Mouse (Mus musculus) midbrain, postnatal 0 days (tissue): ENCODE measurements around the gene Piezo1. TPM values are rescaled to one million over a fixed set of nuclear protein-coding genes. Genes with fewer than 3 reads are reported as not detected.
A peak's percentile ranks its signal among the peaks of the same experiment; 100 is the strongest.

Source experiments
- ATAC-seq: fragments of 200-750 bp; cut with Nextera tagmentation; 2 replicates; pipeline ENCODE4 v1.8.0; 2017; ENCODE audit warnings: moderate number of reproducible peaks, mild to moderate bottlenecking, moderate TSS enrichment, moderate library complexity; ENCODE audit not compliant: low FRiP score
- DNase-seq: peaks from one replicate; pipeline ENCODE4 v3.0.0-alpha.2; 2015; ENCODE audit warnings: low spot score
- H3K27ac ChIP-seq: fragments of 300-500 bp; sonication (generic); 2 replicates; pipeline ENCODE4 v1.5.1; 2014; ENCODE audit warnings: low read depth, mild to moderate bottlenecking, low read length, mixed read lengths
- H3K27me3 ChIP-seq: fragments of 300-500 bp; sonication (generic); 2 replicates; pipeline ENCODE4 v1.6.1; 2014; ENCODE audit warnings: low read length, control low read depth, mixed read lengths; ENCODE audit not compliant: insufficient read depth
- H3K36me3 ChIP-seq: fragments of 300-500 bp; sonication (generic); 2 replicates; pipeline ENCODE4 v1.6.1; 2014; ENCODE audit warnings: low read length, control low read depth, mixed read lengths; ENCODE audit not compliant: insufficient read depth
- H3K4me1 ChIP-seq: fragments of 300-500 bp; sonication (generic); 2 replicates; pipeline ENCODE4 v1.6.1; 2014; ENCODE audit warnings: mild to moderate bottlenecking, control low read depth, antibody characterized with exemption, low read length, mixed read lengths; ENCODE audit not compliant: insufficient read depth
- H3K4me2 ChIP-seq: fragments of 300-500 bp; sonication (generic); 2 replicates; pipeline ENCODE4 v1.6.1; 2014; ENCODE audit warnings: low read depth, mild to moderate bottlenecking, low read length, mixed read lengths; ENCODE audit not compliant: poor library complexity, severe bottlenecking
- H3K4me3 ChIP-seq: fragments of 300-500 bp; sonication (generic); 2 replicates; pipeline ENCODE4 v1.5.1; 2014; ENCODE audit warnings: low read depth, mild to moderate bottlenecking, low read length, moderate library complexity
- H3K9ac ChIP-seq: fragments of 300-500 bp; sonication (generic); replicated peaks from 2 replicates; pipeline ENCODE4 v1.6.1; 2014; ENCODE audit warnings: mild to moderate bottlenecking, low read length, moderate library complexity, mixed read lengths; ENCODE audit not compliant: poor library complexity, severe bottlenecking
- H3K9me3 ChIP-seq: fragments of 300-500 bp; sonication (generic); 2 replicates; pipeline ENCODE4 v1.6.1; 2016; ENCODE audit warnings: low read length, control low read depth
- CTCF ChIP-seq: IDR thresholded peaks from 2 replicates; pipeline ENCODE4 v1.5.1; 2016; ENCODE audit warnings: antibody characterized with exemption, mild to moderate bottlenecking
- WGBS: fragments of 180-500 bp; shearing (Covaris S2); extraction: QIAGEN DNeasy Blood & Tissue Kit; methylation state at CpG from one replicate; pipeline ENCODE4 v1.1.7; 2014; 5-methylcytosine and 5-hydroxymethylcytosine counted together
- polyA plus RNA-seq: library from polyadenylated mRNA; unstranded; fragments of >200 nt; fragmentation: Nextera tagmentation; extraction: Ambion mirVana; gene quantifications from 2 replicates; pipeline ENCODE4 v1.2.1, GENCODE M21; 2015
- total RNA-seq: library from RNA; depleted of rRNA; stranded (reverse); fragments of >200 nt; gene quantifications from 2 replicates; pipeline ENCODE4 v1.2.3, GENCODE M21; 2014

Gene Piezo1
- total and polyA plus RNA-seq, 2 experiments from 2014 or later: 1.8 to 10.8 TPM

GRCm38 (mm10) chr8:122459218-122459900, 91.8 kb downstream of the Piezo1 start:
- 63% methylated on average over 6 of the region's 6 CpGs for WGBS
- no peak overlapping the region for H3K4me3 ChIP-seq
- no peaks in the 10 kb centered on the region for H3K36me3 ChIP-seq
- no peaks in the 10 kb centered on the region for H3K9me3 ChIP-seq
- TF ChIP-seq CTCF: peak; percentile 50
- H3K27ac ChIP-seq: no peak overlapping the region
- H3K4me1 ChIP-seq: peaks cover 6% of the 10 kb centered on the region; the same call in 1 of the 2 replicates
- H3K9ac ChIP-seq: no peak overlapping the region
- peaks cover 38% of the 10 kb centered on the region for H3K27me3 ChIP-seq
- ATAC-seq: no peak
- H3K4me2 ChIP-seq: no peak overlapping the region
- no peak for DNase-seq

- ATAC-seq (no peak), DNase-seq (no peak)
- no peak overlapping the region for H3K4me3 ChIP-seq
- H3K27ac ChIP-seq: no peak overlapping the region
- peaks cover 36% of the 10 kb centered on the region for H3K27me3 ChIP-seq
- no peaks in the 10 kb centered on the region for H3K36me3 ChIP-seq
- no peak for TF ChIP-seq CTCF
- 73% methylated on average over 11 of the region's 11 CpGs for WGBS
- peaks cover 6% of the 10 kb centered on the region; the same call in 1 of the 2 replicates for H3K4me1 ChIP-seq
- H3K4me2 ChIP-seq: no peak overlapping the region
- 0 out of 2 replicates have a peak overlapping the region, but pooled peaks have one; percentile 13 for H3K9ac ChIP-seq
- no peaks in the 10 kb centered on the region for H3K9me3 ChIP-seq
Measured at GRCm38 (mm10) chr8:122457171-122457570, 94.0 kb downstream of the Piezo1 start.

GRCm38 (mm10) chr8:122454409-122454808, 96.7 kb downstream of the Piezo1 start:
- Histone ChIP-seq H3K36me3 (no peaks in the 10 kb centered on the region), H3K9me3 (no peaks in the 10 kb centered on the region), H3K4me2 (no peak overlapping the region), H3K4me1 (no peaks in the 10 kb centered on the region), H3K27ac (no peak overlapping the region), H3K27me3 (peaks cover 9% of the 10 kb centered on the region; the same call in 1 of the 2 replicates), H3K4me3 (no peak overlapping the region), H3K9ac (no peak overlapping the region)
- no peak for TF ChIP-seq CTCF
- ATAC-seq (no peak), DNase-seq (no peak)
- 87% methylated on average over 6 of the region's 6 CpGs for WGBS

- ATAC-seq (no peak), DNase-seq (no peak)
- H3K9me3 ChIP-seq: no peaks in the 10 kb centered on the region
- WGBS: 92% methylated on average over 10 of the region's 10 CpGs
- H3K4me1 ChIP-seq: no peaks in the 10 kb centered on the region
- H3K4me3 ChIP-seq: no peak overlapping the region
- H3K27me3 ChIP-seq: no peaks in the 10 kb centered on the region
- H3K36me3 ChIP-seq: no peaks in the 10 kb centered on the region
- no peak overlapping the region for H3K27ac ChIP-seq
- H3K4me2 ChIP-seq: no peak overlapping the region
- no peak overlapping the region for H3K9ac ChIP-seq
- no peak for TF ChIP-seq CTCF
Measured at GRCm38 (mm10) chr8:122452154-122452553, 99.0 kb downstream of the Piezo1 start.

GRCm38 (mm10) chr8:122451161-122451703, 99.9 kb downstream of the Piezo1 start:
- 81% methylated on average over 7 of the region's 7 CpGs for WGBS
- no peak overlapping the region for H3K27ac ChIP-seq
- TF ChIP-seq CTCF: no peak
- ATAC-seq (no peak), DNase-seq (no peak)
- no peak overlapping the region for H3K9ac ChIP-seq
- H3K4me2 ChIP-seq: no peak overlapping the region
- H3K4me3 ChIP-seq: no peak overlapping the region
- no peaks in the 10 kb centered on the region for H3K27me3 ChIP-seq
- no peaks in the 10 kb centered on the region for H3K9me3 ChIP-seq
- H3K36me3 ChIP-seq: no peaks in the 10 kb centered on the region
- H3K4me1 ChIP-seq: no peaks in the 10 kb centered on the region

GRCm38 (mm10) chr8:122445203-122445602, 105.9 kb downstream of the Piezo1 start:
- DNase-seq: no peak
- Histone ChIP-seq H3K36me3 (no peaks in the 10 kb centered on the region), H3K4me3 (no peak overlapping the region), H3K27ac (peak overlapping the region; percentile 86; the same call in 1 of the 2 replicates), H3K4me2 (peak overlapping the region; percentile 76), H3K4me1 (peaks cover 13% of the 10 kb centered on the region; the same call in 1 of the 2 replicates), H3K27me3 (no peaks in the 10 kb centered on the region), H3K9ac (0 out of 2 replicates have a peak overlapping the region, but pooled peaks have one; percentile 13), H3K9me3 (no peaks in the 10 kb centered on the region)
- TF ChIP-seq CTCF: peak; percentile 28
- 62% methylated on average over 3 of the region's 3 CpGs for WGBS
- no peak for ATAC-seq
